In genomic region chr14:31186656-31187055, GRCm38 (mm10) we compare ENCODE assay signal across 12 mouse cellular contexts. TPM values are rescaled to one million over a fixed set of nuclear protein-coding genes. Genes with fewer than 3 reads are reported as not detected.
DNase-seq lines count a peak whose midpoint lies in the region; TF ChIP-seq lines count a peak whose summit lies in the region.
"Had no signal": no experiment of that assay in that cellular context is flagged by ENCODE, and none has a peak within 500 bp of the region (broad histone marks: within the 10 kb centered on the region; RNA-seq: fewer than 3 reads in every experiment).

No protein-coding gene starts in this region.

- no peak overlapping the region for H3K4me3 ChIP-seq in layer of hippocampus, adult 2 months
- H3K4me3 ChIP-seq: hindbrain, embryonic 13.5 days; liver, embryonic 15.5 days had no signal

- TF ChIP-seq CTCF in layer of hippocampus, adult 2 months (conservative IDR thresholded peaks at IDR 0.05) = no peak

- H3K27ac ChIP-seq in layer of hippocampus, adult 2 months = 0 out of 2 replicates have a peak overlapping the region, but pooled peaks have one; percentile 25
- H3K27ac ChIP-seq: hindbrain, embryonic 13.5 days; liver, embryonic 15.5 days had no signal

- peak; percentile 71 to 88 for DNase-seq in adrenal gland, adult (ENCODE audit: inconsistent age in 2 of 2, low spot score in 1 of 2)
- DNase-seq in adrenal gland, postnatal 4 days (ENCODE audit: low spot score in 2 of 2) = no peak
- no peak for DNase-seq in layer of hippocampus, adult 2 months (ENCODE audit: low spot score in 2 of 2)
- no peak for DNase-seq in layer of hippocampus, adult 9-10 months (ENCODE audit: low spot score)
- DNase-seq in kidney, postnatal 10 days = peak; percentile 81
- peak; percentile 57 to 75 for DNase-seq in lung, postnatal 4 days
- DNase-seq in right cerebral cortex, postnatal 14 days = no peak
- DNase-seq in ovary, adult 18-20 months (ENCODE audit: low spot score) = no peak
- DNase-seq: gastrocnemius, postnatal 14 days; midbrain, embryonic 14.5 days had no signal

RNA-seq across cellular contexts. Expression of gene Stab1, which starts 18.2 kb away (rescaled TPM):
- 100 to 1,000 TPM in 1 of 2 experiments, 10 to 100 TPM in 1; 94.1 to 101 TPM for total RNA-seq in adrenal gland, postnatal 4 days (2021)
- total RNA-seq in layer of hippocampus, adult 2 months (2021) = 10 to 100 TPM; 23.2 TPM

RNA-seq across cellular contexts. Expression of gene Tnnc1, which starts 21.5 kb away (rescaled TPM):
- total RNA-seq in adrenal gland, postnatal 4 days (2021) = 10 to 100 TPM in 1 of 2 experiments, 1 to 10 TPM in 1; 5.0 to 13.9 TPM
- total RNA-seq in layer of hippocampus, adult 2 months (2021) = 1 to 10 TPM; 2.4 to 2.9 TPM

RNA-seq across cellular contexts. Expression of gene Nisch, which starts 30.1 kb away (rescaled TPM):
- total RNA-seq in adrenal gland, postnatal 4 days (2021) = 100 to 1,000 TPM; 496 to 522 TPM
- total RNA-seq in layer of hippocampus, adult 2 months (2021) = 100 to 1,000 TPM; 472 to 491 TPM

RNA-seq across cellular contexts. Expression of gene Sema3g, which starts 31.0 kb away (rescaled TPM):
- 10 to 100 TPM; 12.6 to 20.0 TPM for total RNA-seq in adrenal gland, postnatal 4 days (2021)
- 1 to 10 TPM; 5.0 to 6.1 TPM for total RNA-seq in layer of hippocampus, adult 2 months (2021)

RNA-seq across cellular contexts. Expression of gene Nt5dc2, which starts 55.8 kb away (rescaled TPM):
- 10 to 100 TPM; 82.1 to 84.4 TPM for total RNA-seq in adrenal gland, postnatal 4 days (2021)
- 10 to 100 TPM; 12.6 to 13.4 TPM for total RNA-seq in layer of hippocampus, adult 2 months (2021)

Comparison
In these comparisons a context has a peak if more than half of its experiments do, and no peak if none do; other contexts are left out.
1. DNase-seq: peak in adrenal gland, adult (2 of 2), kidney, postnatal 10 days (single experiment) and lung, postnatal 4 days (2 of 2); none in adrenal gland, postnatal 4 days (0 of 2), layer of hippocampus, adult 2 months (0 of 2), layer of hippocampus, adult 9-10 months (single experiment), right cerebral cortex, postnatal 14 days (single experiment) and ovary, adult 18-20 months (single experiment).